Comparison of ENCODE assay signal across 21 mouse cellular contexts in the genomic region with DNA sequence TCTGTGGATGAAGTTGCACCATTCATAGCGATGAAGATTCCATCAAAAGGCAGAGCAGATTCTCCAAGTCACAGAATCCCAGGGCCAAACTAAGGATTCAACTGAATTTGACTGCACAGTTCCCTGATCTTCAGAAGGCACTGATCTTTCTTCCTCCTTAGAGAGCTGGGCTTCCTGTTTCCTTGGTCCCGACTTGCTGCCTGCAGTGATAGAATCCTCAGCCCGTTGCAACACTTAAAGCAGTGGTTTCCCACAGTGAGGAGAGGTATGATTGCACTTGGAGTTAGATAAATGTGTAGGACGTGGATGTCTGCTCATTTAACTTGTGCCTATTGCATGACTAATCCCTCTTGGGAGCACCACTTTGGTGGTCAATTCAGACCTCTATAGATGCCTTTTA.
DNase-seq lines count a peak whose midpoint lies in the region; ATAC-seq lines count a peak whose summit lies in the region.
"Had no signal": no experiment of that assay in that cellular context is flagged by ENCODE, and none has a peak within 500 bp of the region (broad histone marks: within the 10 kb centered on the region; RNA-seq: fewer than 3 reads in every experiment).

No protein-coding gene starts in this region.

- H3K4me3 ChIP-seq in brown adipose tissue, adult 24 weeks (ENCODE audit: insufficient read depth, low read depth, low read length), result no peak overlapping the region
- H3K4me3 ChIP-seq: embryonic facial prominence, embryonic 10.5 days; forebrain, embryonic 13.5 days; heart, embryonic 13.5 days; hindbrain, embryonic 12.5 days had no signal

- peak; percentile 77 for ATAC-seq in megakaryocyte, adult 5-6 weeks (ENCODE audit: poor library complexity, severe bottlenecking)
- ATAC-seq: CD4-positive, CD25-positive, alpha-beta regulatory T cell, adult 4 months; forebrain, embryonic 13.5 days; forebrain, postnatal 0 days; hindbrain, embryonic 16.5 days had no signal

- peaks cover 2% of the 10 kb centered on the region; the same call in 1 of the 2 replicates for H3K4me1 ChIP-seq in brown adipose tissue, adult 24 weeks (ENCODE audit: control insufficient read depth, insufficient read depth, insufficient read length, low read length)

- peak overlapping the region; percentile 44 for H3K27ac ChIP-seq in brown adipose tissue, adult 24 weeks (replicated peaks; ENCODE audit: low read depth, low read length)
- H3K27ac ChIP-seq: embryonic facial prominence, embryonic 10.5 days; forebrain, embryonic 13.5 days; heart, embryonic 13.5 days; hindbrain, embryonic 12.5 days had no signal

- DNase-seq in lung, postnatal 36 days, result peak; percentile 49
- DNase-seq in lung, postnatal 14 days, result no peak
- DNase-seq in left cerebral cortex, adult 9 months (ENCODE audit: low spot score in 2 of 2), result no peak
- DNase-seq in urinary bladder, postnatal 4 days (ENCODE audit: low spot score in 2 of 2), result no peak
- no peak for DNase-seq in layer of hippocampus, adult 18-20 months (ENCODE audit: low spot score in 2 of 2)
- DNase-seq: adrenal gland, postnatal 10 days; B cell, adult 2 months; cerebellum, adult 18-20 months; cerebellum, adult 9-11 months; cerebellum, postnatal 36 days; forebrain, postnatal 0 days; gastrocnemius, postnatal 14 days; heart, postnatal 4 days had no signal
